Mouse (Mus musculus): ENCODE measurements around the gene Elp4. TPM values are rescaled to one million over a fixed set of nuclear protein-coding genes. Genes with fewer than 3 reads are reported as not detected.

Gene Elp4
- total RNA-seq, 2 experiments from 2014 or later, result 9.2 to 34.8 TPM

DNA sequence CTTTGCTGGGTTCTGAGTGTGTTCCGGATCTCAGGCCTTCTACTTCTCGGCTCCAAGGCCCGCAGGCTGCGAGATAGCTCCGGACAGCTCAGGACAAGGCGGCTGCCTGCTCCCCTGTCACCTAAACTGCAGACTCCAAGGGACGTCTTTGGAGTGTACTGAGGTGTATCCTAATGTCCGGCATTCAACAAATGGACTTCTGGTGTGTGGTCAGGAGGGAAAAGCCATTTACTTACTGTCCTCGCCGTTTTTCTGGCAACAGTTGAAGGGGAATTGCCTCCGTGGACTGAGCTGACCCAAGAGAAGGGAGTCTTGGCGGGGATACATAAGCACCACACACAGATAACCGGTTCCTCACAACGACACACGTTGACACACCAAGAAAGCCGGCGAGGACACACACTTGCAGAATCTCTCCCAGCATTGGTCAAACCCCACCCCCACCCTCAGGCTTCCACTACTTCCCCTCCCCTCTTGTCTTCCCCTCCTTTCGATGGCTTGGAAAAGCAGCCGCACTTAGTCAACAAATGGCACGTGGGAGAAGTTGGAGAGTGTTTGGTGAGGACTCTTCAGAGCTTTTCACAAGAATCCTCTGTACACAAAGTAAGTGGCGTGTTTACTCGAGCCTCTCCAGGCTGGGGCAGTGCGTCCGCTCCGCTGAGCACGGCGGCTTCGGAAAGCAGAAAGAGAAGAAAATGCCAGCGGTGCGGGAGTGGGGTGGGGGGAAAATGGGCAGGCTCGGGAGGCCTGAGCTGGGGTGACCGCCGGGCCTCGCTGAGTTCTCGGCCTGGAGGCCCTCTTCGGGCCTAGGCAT is 230.1 kb downstream of the Elp4 start:
- ATAC-seq (replicated peaks; ENCODE audit: low FRiP score, poor library complexity, severe bottlenecking), result no peak

DNA sequence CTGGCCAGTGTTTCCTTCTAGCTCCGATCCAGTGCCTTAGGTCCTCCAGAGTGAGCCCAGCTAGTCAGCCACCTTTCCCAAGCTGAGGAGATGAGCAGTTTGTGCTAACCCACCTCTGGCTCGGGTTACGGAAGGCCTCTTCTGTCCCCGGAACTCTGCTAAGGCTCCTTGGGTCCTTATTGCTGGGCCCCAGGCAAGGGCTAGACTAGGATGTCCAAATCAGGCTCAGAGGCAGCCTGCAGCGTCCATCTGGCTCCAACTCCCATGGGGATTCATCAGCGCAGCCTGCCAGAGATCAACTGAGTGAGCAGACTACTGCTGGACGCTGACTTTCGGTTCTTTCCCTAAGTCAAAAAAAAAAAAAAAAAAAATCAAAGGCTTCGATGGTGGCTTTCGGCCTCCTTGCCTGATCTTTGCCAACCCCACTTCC is 230.7 kb downstream of the Elp4 start:
- ATAC-seq (replicated peaks; ENCODE audit: low FRiP score, poor library complexity, severe bottlenecking), result no peak

DNA sequence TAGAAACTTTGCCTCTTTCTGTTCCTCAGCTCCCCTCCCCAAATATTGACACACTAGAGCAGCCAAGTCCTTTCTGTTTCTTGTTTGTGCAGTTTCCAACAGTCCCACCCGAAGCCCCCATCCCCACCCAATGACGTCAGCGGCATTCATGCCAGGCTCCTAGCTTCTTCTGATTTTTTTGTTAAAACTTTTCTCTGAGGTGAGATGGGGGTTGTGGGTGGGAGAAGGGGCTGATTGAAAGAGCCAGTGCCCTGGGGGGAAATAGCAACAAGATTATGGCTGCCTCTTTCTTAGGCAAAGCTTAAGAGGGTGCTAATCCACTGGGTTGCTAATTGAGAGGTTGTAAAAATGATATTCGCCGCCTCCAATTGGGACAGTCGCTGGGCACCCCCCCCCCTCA is 231.3 kb downstream of the Elp4 start:
- ATAC-seq (replicated peaks; ENCODE audit: low FRiP score, poor library complexity, severe bottlenecking), result no peak

DNA sequence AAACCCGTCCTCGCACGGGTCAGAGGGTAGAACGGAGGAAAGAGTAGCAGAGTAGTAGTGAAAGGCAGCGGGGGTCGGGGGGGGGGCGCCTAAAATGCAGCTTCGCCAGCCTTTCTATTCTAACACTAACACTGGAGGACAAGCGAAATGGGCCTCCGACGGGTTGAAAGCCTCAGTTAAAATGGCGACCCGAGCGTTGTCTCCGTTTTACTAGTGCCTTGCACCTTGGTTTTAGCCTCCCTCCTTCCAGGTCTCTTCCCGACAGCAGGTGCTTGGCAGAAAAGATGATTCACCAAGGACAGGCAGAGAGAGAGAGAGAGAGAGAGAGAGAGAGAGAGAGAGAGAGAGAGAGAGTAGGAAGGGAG is 231.8 kb downstream of the Elp4 start:
- no peak for ATAC-seq (replicated peaks; ENCODE audit: low FRiP score, poor library complexity, severe bottlenecking)

DNA sequence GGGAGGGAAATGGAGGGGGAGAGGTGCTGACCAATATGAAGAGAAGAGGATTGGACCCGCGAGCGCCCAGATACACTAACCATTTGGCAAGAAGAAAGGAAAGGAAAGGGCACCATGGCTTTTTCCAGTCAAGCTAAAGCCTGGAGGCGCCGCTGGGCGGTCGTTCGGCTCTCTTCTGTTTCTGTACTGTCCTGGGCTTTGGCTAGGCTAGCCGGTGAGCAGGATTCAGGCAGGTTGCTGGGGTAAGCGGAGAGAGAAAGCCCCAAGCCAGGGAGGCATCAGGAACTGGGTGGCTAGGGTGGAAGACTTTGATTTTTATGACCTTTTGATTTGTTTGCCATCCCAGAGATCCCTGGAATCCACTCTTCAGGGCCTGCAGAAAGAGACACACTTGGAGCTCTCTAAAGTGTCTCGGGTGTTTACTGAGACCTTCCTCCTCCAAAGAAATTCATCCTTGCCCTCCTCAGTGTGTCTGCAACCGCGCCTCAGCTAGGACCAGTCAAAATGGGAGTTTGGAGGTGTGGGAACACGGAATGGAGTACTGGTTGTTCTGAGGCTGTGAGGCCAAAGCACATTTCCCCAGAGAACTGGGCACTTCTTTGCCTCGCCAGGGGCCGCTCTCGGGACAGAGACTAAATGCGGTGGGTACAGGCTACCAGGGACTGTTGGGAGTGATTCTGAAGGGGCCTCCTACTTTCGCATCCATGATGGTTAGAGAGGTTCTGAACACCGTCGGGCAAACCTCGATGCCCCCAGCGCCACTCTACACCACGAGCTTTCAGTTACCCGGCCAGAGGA is 232.4 kb downstream of the Elp4 start:
- no peak for ATAC-seq (replicated peaks; ENCODE audit: low FRiP score, poor library complexity, severe bottlenecking)

DNA sequence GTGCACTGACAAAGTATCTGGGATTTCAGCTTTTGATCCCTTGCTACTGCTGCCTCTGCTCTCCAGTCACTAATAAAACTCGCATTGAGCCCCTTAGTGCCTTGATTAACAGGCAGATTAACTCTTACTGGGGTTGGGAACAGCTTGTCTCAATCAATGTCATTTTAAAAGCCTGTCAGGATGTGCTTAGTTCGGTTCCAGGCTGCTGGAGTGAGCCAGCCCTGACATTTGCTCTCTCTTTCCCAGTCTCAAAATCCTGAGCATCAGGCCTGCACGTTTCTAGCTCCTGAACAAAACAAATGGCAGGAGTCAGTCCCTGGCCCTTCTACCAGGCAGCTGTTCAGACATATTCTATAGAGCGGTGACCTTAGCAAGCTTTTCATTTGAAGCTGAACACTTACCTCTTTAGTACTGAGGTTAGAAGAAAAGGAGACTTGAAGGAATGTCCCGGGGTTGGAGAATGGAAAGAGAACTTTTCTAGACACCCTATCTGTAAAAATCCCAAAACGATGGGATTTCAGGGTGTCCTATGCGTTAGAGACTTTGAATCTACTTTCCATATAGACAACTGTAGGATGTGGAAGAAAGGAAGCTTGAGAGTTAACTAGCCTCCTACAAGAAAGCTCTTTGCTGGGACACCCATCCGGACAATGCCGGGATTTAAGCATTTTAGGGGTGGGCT is 233.1 kb downstream of the Elp4 start:
- ATAC-seq (replicated peaks; ENCODE audit: low FRiP score, poor library complexity, severe bottlenecking), result no peak

DNA sequence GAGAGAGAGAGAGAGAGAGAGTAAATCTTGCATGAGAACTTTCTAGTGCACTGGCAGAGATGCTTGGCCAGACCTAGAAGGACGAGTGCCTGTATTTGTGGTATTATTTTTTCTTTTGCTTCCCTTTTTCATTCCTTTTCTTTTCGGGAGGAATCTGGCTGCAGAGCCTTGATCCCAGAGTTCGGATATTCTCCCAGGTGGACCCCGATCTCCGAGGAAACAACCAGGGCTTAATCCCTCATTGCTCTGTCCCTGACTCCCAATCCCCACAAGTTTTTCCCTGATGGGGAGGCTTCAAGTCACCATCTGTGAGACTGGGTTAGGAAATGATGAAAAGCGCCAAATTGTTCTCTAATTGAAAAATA is 233.7 kb downstream of the Elp4 start:
- no peak for ATAC-seq (replicated peaks; ENCODE audit: low FRiP score, poor library complexity, severe bottlenecking)

DNA sequence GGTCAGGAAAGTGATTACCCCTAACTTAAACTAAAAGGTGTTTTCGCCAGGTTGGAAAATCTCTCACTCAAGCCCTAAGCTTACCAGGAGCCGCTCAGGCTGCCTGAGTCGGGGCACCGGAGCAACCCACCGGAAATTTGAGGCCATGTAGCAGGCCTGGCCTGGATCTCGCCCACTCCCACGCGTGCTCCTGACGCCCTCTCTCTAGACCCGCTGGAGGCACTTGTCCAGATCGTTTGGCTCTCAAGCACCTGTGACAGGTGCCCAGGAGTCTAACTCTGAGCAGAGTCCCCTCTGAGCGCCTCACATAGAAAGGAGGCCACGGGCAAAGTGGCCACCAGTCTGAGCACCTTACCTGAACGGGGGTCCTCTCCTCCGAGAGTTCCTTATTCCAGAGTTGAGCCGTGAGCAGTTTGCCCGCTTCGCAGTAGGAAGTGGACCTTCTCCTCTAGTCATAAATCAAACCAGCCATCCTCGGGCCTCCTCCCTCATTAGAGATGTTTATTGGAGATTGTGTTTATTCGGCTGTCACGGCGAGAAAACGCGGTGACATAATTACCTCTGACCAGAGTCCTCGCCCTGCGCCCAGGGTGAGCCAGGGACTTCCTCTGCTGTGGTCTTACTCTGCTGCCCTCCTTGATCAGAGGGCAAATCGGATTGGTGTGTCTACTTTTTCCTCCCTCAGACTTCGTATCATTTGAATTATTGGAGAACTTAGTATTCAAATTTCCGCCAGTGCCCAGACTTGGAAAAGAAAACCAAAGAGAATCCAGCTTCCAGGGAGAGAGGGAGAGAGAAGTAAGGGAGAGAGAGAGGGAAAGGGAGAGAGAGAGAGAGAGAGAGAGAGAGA is 234.3 kb downstream of the Elp4 start:
- ATAC-seq (replicated peaks; ENCODE audit: low FRiP score, poor library complexity, severe bottlenecking), result no peak

DNA sequence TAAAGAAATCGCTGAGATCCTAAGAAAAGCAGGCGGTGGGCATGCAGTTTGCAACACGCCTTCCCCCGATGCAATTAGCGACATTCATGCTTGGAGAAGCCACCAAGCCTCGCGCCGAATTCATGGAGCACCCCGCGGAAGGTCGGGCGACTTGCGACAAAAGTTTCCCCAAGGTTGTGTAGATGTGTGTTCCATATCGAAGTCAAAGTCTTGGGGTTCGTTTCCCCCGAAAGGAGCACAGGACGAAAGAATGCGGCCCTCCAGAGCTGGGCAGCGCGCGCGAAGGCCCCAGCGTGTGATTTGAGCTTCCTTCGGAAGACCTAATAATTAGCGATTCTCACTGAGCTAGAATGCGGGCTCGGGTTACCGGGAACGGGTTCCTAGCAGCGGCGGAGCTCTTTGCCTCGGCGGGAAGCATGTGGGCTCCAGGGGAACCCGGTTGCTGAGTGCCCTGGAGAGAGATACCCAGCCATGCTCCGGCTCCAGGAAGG is 234.9 kb downstream of the Elp4 start:
- no peak for ATAC-seq (replicated peaks; ENCODE audit: low FRiP score, poor library complexity, severe bottlenecking)

DNA sequence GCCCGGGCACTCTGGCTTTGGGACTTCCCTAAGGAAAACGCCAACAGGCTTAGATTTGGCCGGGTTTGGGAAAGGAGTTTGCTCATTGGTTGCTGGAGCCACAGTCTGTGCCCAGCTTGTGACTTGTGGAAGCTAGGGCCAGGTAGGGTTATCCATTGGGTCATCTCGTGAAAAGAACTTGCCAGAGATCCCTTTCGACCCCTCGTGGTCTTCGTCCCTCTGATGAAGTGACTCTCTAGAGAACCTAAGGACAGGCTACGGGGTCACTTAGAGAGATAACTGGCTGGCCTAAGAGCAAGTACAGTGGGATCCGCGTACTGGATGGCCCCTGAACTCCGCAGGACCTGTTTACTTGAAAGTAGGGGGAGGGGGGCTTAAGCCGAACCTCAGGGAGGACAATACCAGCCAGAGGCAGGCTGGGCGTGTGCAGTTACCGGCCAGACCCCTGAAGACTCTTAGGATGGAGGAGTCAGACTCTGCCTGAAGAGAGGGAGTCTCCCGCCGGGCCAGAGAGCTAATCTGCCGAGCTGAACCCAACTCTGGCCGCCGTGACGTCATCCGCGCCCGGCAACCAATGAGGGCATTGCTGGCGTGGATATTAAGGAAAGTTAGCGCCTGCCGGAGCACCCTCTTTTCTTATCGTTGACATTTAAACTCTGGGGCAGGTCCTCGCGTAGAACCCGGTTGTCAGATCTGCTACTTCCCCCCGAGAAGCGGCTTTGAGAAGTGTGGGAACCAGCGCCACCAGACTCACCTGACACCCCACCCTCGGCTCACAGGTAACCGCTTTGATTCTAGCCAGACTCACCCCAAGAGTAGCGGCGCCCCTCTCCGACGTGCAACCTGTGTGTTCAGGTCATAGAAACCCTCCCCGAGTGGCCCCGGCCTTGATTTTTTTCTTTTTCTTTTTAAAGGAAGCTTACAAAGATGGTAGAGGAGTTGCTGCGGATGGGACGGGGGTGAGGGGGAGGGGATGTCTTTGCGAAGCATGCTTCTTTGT is 235.8 kb downstream of the Elp4 start, which contains the start of gene Pax6:
Gene Pax6 (plus strand): TSS at position 630 of the 1,000 bp plus-strand sequence.
- no peak for ATAC-seq (replicated peaks; ENCODE audit: low FRiP score, poor library complexity, severe bottlenecking)

DNA sequence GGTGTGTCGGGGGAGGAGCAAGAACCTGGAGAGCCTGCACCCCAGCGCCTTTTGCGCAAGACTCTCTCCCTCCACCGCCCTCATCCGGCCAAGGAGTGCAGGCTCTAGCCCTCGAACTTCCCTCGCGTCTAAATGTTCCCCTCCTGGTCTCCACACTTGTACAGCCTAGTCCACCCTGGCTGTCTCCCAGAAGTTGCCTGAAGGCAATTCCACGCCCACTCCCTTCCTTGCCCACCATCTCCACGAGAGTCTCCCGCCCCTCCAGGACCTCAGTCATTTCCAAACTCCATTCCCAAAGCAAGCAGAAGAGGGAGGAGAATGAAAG is 236.8 kb downstream of the Elp4 start:
- ATAC-seq (replicated peaks; ENCODE audit: low FRiP score, poor library complexity, severe bottlenecking), result no peak

DNA sequence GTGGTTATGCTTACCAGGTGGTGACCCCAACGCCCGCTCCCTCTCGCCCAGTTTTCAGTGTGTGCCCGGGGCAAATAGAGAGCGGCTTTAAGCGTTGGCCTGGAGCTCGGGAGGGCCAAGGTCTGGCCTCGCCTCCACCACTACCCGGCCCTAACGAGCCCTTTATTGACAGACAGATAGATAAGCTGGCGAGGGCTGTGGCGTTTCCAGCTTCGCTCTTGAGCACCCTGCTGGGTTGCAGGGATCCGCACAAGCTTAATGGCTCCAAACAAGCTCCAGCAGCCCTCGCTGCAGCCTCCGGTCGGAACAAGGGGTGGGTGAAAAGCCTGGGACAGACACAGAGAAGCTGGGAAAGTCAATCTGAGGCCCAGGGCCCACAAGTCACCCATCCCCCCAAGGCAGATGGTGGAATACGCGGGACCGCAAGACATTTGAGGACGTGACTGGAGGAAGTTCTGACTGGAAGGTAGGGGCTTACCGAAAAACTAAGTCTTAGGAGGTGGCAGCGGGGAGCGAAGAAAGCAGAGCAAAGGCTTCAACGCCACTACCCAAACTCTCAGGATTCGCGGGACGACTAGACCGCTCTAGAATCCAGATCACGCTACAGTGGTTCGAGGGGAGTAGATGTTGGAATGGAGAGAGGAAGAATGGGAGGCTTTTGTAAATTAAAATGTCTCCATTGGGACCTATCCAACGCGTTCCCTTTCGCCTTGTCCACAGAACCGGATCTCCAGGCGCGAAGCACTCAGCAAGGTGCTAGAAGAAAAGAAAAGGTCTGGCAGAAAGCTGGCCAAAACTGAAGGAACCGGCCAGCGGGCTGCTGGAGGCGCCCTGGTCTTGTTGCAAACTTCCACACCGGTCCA is 237.4 kb downstream of the Elp4 start:
- ATAC-seq (replicated peaks; ENCODE audit: low FRiP score, poor library complexity, severe bottlenecking), result no peak

DNA sequence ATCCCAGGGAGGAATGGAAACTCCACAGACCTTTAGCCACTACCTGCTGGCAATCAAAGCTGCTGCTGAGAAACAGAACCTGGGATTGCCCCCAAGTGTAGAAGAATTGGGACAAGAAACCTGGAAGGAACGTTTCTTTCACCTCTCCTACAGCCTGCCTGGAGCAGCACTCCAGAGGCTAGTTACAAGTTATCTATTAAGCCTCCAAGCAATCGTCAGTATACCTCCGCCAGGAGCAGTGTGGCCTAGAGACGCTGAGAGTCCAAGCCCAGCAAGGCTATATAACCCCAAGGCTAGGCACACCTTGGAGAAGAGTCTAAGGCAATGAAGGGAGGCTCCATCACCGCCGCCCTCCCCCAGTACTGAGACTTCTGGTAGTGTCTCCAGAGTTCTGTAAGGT is 238.0 kb downstream of the Elp4 start:
- ATAC-seq (replicated peaks; ENCODE audit: low FRiP score, poor library complexity, severe bottlenecking), result no peak

DNA sequence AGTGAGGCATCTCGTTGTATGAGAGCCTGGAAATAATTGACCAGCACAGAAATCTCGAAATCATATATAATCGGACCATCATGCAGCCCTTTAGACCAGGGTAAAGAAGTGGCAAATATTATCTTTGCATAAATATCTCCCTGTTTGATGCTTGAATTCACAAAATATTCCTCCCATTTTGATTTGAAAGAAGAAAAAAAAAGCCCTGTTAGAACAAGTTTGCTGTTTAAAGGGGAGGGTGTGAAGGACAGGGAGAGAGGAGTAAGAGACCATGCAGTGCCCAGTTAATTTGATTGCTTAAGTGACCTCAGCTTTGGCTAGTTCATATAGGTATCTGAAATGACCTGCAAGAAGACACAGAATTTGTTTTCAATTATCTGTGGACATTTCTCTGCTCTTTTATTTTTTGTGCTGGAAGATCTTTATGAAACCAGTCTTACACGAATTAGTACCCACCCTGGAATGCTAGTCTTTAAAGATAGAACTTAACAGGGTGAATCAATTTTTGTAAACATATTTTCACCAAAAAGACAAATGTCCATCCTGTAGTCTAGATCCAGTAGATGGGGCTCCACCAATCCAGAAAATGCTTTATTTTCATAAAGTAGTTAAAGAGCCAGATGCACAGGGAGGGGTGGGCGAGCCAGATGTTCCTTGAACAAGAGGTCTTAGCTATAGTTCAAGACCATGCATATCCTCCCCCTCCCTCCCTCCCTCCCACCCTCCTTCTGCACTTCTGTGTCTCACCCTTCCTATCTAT is 238.7 kb downstream of the Elp4 start:
- no peak for ATAC-seq (replicated peaks; ENCODE audit: low FRiP score, poor library complexity, severe bottlenecking)

DNA sequence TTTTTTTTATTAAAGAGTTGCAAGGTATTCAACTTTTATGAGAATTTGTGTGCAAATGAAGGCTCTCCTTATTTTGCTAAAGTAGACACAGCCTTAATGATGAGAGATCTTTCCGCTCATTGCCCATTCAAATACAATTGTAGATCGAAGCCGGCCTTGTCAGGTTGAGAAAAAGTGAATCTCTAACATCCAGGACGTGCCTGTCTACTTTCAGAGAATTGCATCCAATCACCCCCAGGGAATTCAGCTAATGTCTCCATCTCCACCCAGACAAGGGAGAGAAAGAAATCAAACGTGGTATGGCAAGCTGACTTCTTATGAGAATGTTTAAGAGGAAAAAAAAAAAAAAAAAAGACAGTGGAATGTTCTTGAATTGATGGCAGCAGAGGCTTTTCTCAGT is 239.4 kb downstream of the Elp4 start:
- no peak for ATAC-seq (replicated peaks; ENCODE audit: low FRiP score, poor library complexity, severe bottlenecking)

DNA sequence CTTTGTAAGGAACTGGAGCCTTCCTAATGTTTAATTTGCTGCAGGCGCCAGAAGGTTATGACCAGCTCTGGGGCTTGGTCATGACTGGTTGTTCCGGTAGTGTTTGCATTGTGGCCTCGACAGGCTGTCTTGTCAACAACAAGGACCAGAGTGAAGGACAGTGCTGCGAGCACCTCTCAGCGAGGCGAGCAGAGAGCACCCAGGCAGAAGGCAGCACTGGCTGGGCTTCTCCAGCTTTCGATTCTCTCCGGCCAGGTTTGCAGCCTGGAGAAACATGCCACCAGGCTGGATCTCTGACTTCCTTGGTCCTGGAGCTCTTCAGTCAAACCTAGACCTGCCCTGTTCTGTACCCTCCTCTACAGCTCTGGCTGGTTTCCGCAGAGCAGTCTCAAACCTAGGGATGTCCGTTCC is 241.3 kb downstream of the Elp4 start:
- no peak for ATAC-seq (replicated peaks; ENCODE audit: low FRiP score, poor library complexity, severe bottlenecking)

DNA sequence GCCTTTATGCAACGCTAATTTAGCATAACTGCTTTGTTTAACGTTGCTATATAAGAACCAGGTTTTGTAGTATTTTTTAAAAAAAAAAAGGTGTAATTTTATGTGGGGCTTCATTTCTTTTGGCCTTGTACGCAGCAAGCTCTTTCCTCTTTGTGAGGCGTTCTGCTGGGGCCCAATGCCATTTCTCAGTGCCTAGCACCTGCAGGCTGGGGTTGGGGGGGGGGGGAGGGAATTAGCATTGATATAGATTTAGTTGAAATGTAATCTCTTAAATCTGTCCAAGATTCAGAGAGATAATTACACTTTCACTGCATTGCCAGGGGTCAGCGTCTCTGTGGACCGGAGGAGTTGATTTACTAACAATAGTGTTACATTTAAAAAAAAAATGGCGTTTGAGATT is 241.8 kb downstream of the Elp4 start:
- ATAC-seq (replicated peaks; ENCODE audit: low FRiP score, poor library complexity, severe bottlenecking), result no peak
